Mouse (Mus musculus): ENCODE results near the gene Gm20388. TPM values are rescaled to one million over a fixed set of nuclear protein-coding genes. Genes with fewer than 3 reads are reported as not detected.
A peak's percentile ranks its signal among the peaks of the same experiment; 100 is the strongest.

Gm20388 gene
- total RNA-seq, 2 experiments from 2014 or later = 4.0 TPM; not detected in 1

- DNase-seq = no peak
Observed at GRCm38 (mm10) chr8:120089511-120089910, 178.9 kb downstream of the Gm20388 start.

DNA sequence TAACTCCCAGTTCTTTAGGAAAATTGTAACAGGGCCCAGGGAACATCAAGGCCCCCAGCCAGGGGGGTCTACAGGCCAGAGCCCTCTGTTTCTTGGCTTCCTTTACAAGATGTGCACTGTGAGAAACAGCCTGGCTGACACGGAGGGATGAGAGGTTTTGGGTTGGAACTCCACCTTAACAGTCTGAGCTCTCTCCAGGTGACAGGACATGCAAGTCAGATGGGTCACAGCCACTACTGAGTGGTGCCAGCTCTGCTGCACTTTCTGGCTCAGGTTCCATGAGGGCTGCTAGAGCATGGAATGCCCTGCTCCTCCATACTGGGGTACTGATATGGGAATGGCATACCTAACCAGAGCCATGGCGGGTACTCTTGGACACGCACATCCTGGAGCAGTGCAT lies 180.4 kb downstream of the Gm20388 start:
- no peak for DNase-seq

GRCm38 (mm10) chr8:120093103-120093502 lies 182.5 kb downstream of the Gm20388 start:
- DNase-seq = no peak

DNA sequence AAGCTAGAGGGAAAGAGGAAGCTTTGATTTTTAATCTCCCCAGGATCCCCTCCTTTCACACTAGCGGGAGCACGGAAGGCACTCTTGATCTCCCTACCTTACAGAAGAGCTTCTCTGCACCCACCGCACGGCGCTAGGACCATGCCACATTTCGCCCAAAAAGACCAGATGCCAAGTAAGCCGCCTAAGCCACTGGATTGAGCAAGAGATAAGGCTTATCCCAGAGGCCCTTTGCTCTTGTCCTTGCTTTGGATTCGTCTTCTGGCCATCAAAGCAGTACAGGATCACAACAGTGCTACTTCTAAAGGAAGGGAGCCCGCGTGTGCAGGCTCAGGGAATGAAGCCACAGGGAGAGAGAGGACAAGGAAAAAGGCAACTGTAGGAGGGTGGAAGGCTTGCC lies 184.2 kb downstream of the Gm20388 start:
- no peak for DNase-seq

DNA sequence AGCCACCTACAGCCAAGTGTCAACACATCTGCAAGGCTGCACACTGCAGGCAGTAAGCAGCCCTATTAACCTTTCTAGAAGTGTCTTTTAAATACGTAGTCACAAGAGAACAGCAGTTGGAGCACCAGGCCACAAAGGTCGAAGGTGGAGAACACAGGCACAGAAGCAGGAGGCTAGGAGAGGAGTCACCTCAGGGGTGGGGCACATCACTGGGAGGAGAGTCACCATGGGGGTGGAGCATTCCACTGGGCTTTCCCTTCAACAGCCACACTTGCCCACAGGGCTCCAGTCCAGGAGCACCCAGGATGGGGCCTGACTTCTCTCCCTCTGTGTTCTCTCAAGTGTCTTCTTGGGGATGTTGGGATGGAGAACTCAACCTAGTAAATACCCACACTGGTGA lies 185.8 kb downstream of the Gm20388 start:
- no peak for DNase-seq

DNA sequence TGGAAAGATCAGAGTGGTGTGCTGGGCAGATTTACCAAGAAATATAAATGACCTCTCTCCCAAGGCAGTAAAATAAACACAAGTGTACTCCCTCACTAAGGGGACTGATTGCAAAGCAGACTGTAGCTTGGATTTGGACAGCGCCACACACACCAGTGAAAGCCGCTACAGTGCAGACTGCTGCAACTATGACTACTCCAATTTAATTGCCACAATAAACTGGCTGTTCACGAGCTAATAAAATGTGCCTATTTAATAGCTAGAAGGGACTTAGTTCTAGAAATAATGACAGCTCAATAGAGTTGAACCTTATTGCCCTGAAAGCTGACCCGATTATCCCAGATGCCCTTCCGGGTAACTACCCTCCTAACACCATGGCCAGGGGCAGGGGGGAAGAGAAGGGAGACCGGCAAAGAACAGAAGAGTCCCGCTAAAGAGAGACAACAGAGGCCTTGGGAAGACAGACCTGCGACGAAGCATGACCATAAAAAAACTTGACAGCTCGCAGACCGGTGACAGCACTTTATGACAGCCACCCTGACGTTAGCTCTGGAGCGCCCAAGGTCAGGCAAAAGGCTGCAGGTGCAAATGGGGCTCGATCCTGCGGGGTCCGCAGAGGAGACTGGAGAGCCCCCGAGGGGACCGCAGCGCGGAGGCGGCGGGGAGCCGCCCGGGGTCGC lies 189.9 kb downstream of the Gm20388 start:
- DNase-seq = peak in 1 of 2 experiments; percentile 36

DNA sequence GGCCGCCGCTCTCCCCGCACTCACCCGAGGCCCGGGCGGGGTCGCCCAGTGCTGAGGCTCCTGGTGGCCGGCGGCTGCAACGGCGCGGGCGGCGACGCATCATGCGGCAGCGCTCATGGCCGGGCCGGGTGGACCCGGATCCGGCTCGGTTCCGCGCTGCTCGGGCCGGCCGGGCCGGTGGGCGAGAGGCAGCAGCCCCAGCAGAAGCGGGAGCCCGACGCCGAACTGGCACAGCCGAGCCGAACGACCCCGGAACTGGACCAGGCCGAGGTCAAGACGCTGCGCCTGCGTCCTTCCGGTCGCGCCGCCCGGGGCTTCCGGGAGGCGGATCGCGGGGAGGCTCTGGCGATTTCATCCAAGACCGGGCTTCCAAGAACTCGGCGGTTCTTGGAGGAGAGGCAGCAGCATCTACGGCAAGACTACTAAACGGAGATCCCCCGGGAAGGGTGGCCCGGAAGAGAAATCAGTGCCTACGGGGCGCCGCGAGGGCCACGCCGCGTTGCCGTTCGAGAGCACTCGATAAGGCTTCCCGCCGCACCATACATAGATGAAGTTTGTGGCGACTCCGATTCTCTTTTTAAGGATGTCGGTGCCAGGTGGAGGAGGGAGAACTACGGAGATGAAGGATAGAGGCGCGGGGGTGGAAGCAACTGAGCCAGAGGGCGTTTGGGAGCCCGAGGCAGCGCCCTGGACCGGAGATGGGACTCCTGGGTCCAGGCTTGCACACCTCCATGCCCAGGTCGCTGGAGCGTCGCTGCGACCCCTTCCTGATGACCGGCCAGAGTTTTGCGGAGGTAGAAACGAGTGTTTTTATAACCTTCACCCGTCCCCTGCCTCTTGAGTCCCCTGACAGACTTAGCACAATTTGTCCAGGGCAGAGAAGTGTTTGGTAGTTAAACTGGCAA lies 190.7 kb downstream of the Gm20388 start, which contains the start of gene Zdhhc7:
Gene Zdhhc7, minus strand, starts transcription at position 415 of the 905 bp plus-strand sequence.
- DNase-seq = peak; percentile 90 to 93

DNA sequence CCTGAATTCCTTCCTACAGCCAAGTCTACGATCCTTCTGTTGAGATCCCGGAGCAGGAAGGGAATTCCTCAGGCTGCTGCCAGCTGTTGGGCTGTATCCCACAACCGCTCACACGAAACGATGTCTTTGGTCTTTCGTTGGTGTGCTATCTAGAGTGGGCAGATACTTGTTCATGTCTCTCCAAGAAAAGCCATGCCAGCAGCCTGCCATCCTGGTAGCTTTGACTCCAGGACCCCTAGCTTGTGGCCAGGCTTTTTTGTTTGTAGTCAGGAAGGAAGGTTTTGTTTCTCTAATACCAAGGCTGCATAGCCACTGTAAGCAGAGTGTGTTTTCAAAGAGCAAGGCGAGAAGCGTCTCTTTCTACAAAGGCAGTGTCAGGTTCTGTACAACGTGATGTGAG lies 193.3 kb downstream of the Gm20388 start:
- DNase-seq = no peak

- peak; percentile 84 to 92 for DNase-seq
Observed at GRCm38 (mm10) chr8:120104721-120105272, 194.2 kb downstream of the Gm20388 start.

GRCm38 (mm10) chr8:120109149-120109548 lies 198.5 kb downstream of the Gm20388 start:
- peak; percentile 63 to 80 for DNase-seq

GRCm38 (mm10) chr8:120110966-120111365 lies 200.3 kb downstream of the Gm20388 start:
- no peak for DNase-seq

DNA sequence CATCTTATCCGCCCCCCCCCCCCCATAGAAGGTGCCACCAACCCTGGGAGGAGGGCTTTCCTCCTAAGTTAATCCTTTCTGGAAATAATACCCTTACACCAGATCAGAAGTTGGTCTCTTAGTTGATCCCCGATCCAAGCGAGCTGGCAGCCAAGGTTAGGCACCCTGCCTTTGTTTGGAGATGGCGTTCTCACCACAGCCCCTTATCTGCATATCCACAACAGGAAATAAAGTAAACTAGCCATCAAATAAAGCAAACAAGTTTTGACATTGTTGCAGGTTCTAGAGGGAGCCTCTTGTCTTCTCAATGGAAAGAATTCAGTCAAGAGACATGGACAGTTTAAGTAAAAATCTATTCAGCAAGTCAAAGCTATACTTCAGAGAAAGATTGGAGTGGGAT lies 200.7 kb downstream of the Gm20388 start:
- DNase-seq = no peak

GRCm38 (mm10) chr8:120112535-120112934 lies 201.9 kb downstream of the Gm20388 start:
- DNase-seq = peak in 1 of 2 experiments; percentile 53

DNA sequence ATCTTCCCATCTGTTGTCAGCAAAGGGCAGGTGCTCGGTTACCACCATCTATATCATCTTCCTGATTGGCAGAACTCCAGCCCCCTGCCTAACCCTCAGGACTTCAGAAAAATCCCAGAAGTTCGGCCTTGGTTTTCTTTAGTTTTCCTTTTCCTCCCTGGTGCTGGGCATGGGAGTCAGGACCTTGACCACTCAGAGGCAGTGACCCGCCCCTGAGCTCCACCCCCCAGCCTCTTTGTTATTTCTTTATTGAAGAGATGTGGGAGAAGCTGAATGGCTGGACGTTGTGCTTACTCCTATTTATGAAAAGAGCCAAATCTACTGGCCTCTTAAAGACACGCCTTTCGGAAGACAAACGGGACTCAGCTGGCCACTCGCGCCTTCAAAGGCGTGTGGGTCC lies 202.7 kb downstream of the Gm20388 start:
- peak; percentile 78 to 79 for DNase-seq

DNA sequence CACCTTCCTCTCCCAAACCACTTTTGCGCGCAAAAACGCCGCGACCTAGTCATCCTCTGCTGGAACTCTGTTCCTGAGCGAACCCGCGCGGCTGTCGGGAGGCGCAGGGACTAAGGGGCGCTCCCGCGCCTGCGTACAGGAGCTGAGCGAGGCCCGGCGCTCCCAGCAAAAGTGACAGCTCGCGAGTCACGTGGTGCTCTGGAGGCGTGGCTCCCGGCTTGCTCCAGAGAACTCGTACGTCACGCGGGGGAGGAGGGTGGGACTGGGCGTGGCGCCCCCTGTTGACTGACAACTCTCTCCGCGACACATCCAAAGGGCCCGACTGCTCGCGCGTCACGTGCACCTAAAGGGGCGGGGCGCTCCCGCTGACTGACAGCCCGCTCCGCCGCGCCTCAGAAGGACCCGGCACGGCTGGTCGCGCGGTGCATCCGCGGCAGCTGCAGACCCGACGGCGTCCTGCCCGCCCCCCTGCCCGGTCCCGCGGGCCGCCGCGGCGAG lies 203.2 kb downstream of the Gm20388 start, which contains the start of gene 6430548M08Rik:
Gene 6430548M08Rik, plus strand, starts transcription at position 395 of the 498 bp plus-strand sequence.
- DNase-seq = peak; percentile 100

DNA sequence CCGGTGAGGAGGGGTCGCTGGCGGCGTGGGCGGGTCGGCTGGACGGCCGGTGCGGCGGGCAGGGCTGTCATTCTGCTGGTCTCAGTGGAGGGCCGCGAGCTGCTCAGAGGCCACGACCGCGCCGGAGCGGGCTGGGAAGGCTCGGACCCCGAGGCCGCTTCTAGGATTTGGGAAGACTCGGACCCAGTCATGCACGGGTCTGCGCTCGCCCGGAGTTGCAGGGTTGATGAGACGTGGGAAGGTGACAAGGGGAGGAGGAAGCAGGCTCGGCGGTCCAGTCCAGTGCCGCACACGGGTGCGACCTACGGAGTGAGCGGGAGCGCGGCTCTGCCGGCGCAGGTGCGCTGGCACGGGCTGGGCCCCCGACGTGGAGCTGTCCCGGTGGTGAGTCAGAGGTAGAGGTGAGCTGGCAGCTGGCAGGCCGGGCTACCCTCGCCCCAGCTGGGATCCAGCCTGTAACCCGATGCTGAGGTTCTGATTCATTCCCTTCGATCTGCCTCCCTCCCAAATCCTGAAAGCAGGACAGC lies 203.7 kb downstream of the Gm20388 start:
- peak in 1 of 2 experiments; percentile 27 for DNase-seq

- no peak for DNase-seq
Observed at GRCm38 (mm10) chr8:120116600-120116999, 206.0 kb downstream of the Gm20388 start.

- peak; percentile 38 to 39 for DNase-seq
Observed at GRCm38 (mm10) chr8:120118162-120118561, 207.5 kb downstream of the Gm20388 start.

GRCm38 (mm10) chr8:120118847-120119246 lies 208.2 kb downstream of the Gm20388 start:
- no peak for DNase-seq

DNA sequence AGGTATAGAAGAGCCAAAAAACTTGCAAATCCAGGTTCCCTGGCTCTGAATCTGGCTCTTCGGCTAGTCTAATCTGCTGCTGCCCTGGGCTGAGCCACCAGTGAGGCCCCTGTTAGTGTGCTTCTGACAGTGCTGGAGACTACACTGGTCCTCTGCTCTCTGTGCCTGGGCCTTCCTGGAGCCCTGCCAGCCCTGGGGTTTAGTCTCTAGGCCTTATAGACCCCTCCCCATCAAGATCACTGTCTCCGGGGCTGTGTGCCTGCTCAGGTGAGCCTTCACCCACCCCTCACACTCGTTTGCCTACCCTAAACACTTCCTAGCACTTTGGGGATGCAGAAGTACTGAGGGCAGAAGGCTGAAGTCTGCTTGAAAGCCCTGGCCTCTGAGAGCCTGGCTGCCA lies 208.8 kb downstream of the Gm20388 start:
- no peak for DNase-seq

GRCm38 (mm10) chr8:120119931-120120330 lies 209.3 kb downstream of the Gm20388 start:
- DNase-seq = no peak

GRCm38 (mm10) chr8:120120951-120121350 lies 210.3 kb downstream of the Gm20388 start:
- DNase-seq = no peak
